Mouse (Mus musculus) limb, embryonic 15.5 days (tissue): Measurements from ENCODE around the gene Zfp663. TPM values are rescaled to one million over a fixed set of nuclear protein-coding genes. Genes with fewer than 3 reads are reported as not detected.

Experiments
- ATAC-seq: fragments of 200-750 bp; cut with Nextera tagmentation; 2 replicates; pipeline ENCODE4 v1.8.0; 2017; ENCODE audit warnings: low read depth, moderate TSS enrichment; ENCODE audit not compliant: insufficient number of reproducible peaks, low FRiP score, low TSS enrichment
- H3K27ac ChIP-seq: fragments of 300-500 bp; sonication (generic); 2 replicates; pipeline ENCODE4 v1.5.1; 2015; ENCODE audit warnings: moderate library complexity, mild to moderate bottlenecking, inconsistent platforms
- H3K27me3 ChIP-seq: fragments of 300-500 bp; sonication (generic); 2 replicates; pipeline ENCODE4 v1.6.1; 2015; ENCODE audit warnings: inconsistent platforms
- H3K36me3 ChIP-seq: fragments of 300-500 bp; sonication (generic); 2 replicates; pipeline ENCODE4 v1.6.1; 2015; ENCODE audit warnings: inconsistent platforms
- H3K4me1 ChIP-seq: fragments of 300-500 bp; sonication (generic); 2 replicates; pipeline ENCODE4 v1.6.1; 2015; ENCODE audit warnings: inconsistent platforms
- H3K4me2 ChIP-seq: fragments of 300-500 bp; sonication (generic); 2 replicates; pipeline ENCODE4 v1.6.1; 2015; ENCODE audit warnings: mild to moderate bottlenecking, inconsistent platforms
- H3K4me3 ChIP-seq: fragments of 300-500 bp; sonication (generic); 2 replicates; pipeline ENCODE4 v1.5.1; 2015; ENCODE audit warnings: mild to moderate bottlenecking, inconsistent platforms
- H3K9ac ChIP-seq: fragments of 300-500 bp; sonication (generic); 2 replicates; pipeline ENCODE4 v1.6.1; 2015; ENCODE audit warnings: inconsistent platforms
- H3K9me3 ChIP-seq: fragments of 300-500 bp; sonication (generic); 2 replicates; pipeline ENCODE4 v1.6.1; 2016; ENCODE audit warnings: inconsistent platforms
- WGBS: fragments of 180-500 bp; shearing (Covaris S2); methylation state at CpG from one replicate; pipeline ENCODE4 v1.1.7; 2015; 5-methylcytosine and 5-hydroxymethylcytosine counted together
- polyA plus RNA-seq: library from polyadenylated mRNA; unstranded; fragments of >200 nt; fragmentation: Nextera tagmentation; extraction: Ambion mirVana; gene quantifications from 2 replicates; pipeline ENCODE4 v1.2.1, GENCODE M21; 2015

Zfp663 gene
- polyA plus RNA-seq, 1 experiment from 2014 or later: 0.58 TPM

DNA sequence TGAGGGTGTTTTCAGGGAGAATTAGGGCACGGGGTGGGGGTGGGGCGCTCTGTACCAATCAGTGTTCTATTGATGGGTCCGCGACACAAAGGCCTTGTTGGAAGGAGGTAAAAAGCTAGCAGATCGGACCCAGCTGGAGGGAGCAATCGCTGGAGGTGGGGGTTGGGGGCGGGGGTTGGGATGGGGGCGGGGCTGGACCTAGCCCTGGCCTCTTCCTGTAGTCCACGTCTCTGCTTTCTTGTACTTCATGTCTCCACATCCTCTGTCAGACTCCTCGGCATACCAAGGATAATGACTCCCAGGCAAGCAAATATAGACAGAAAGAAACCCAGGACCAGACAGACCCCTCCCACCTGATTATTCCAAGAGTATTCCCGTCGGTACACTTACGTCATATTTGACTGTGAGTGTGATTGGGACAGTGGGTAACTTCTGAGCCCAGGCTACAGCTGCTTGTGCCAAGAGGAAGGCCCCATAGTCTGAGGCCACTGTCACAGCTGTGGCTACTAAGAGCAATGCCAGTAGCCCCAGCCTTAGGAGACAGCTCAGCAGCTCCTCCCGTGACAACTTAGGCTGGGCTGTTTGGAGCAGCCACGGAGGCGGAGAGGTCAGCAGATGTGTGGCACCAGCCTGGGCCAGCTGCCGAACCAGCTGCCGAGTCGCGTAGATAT lies 28.4 kb upstream of the Zfp663 start:
- no peaks in the 10 kb centered on the region for H3K36me3 ChIP-seq
- H3K4me3 ChIP-seq: no peak overlapping the region
- H3K9me3 ChIP-seq: no peaks in the 10 kb centered on the region
- peaks cover 27% of the 10 kb centered on the region for H3K4me1 ChIP-seq
- 43% methylated on average over 20 of the region's 20 CpGs for WGBS
- peak overlapping the region; percentile 35; the same call in 1 of the 2 replicates for H3K27ac ChIP-seq
- H3K4me2 ChIP-seq: no peak overlapping the region
- peak; percentile 27; the same call in 1 of the 2 replicates for ATAC-seq
- no peaks in the 10 kb centered on the region for H3K27me3 ChIP-seq
- no peak overlapping the region for H3K9ac ChIP-seq

DNA sequence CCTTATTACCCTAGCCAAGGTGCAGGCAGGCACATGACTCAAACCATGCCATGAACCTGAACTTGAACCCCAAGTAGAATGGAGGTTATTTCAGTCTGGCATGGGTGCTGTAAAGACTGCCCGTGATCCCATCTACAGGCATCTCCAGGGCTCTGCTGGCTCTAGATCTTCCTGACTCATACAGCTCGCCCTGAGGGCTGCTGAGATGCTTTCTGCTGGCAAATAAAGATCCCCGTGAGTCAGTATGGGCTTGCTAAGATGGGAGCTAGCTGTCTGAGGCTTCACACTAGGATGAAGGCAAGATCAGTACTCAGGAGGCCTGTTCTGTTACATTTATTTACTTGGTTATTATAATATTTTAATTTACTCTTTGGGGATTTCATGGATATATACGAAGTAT lies 23.6 kb upstream of the Zfp663 start:
- Histone ChIP-seq H3K36me3 (no peaks in the 10 kb centered on the region), H3K4me3 (no peak overlapping the region), H3K4me2 (no peak overlapping the region), H3K9me3 (no peaks in the 10 kb centered on the region), H3K27me3 (no peaks in the 10 kb centered on the region), H3K9ac (no peak overlapping the region), H3K4me1 (peaks cover 12% of the 10 kb centered on the region), H3K27ac (0 out of 2 replicates have a peak overlapping the region, but pooled peaks have one; percentile 33)
- ATAC-seq: no peak
- WGBS: 74% methylated on average over 4 of the region's 4 CpGs

DNA sequence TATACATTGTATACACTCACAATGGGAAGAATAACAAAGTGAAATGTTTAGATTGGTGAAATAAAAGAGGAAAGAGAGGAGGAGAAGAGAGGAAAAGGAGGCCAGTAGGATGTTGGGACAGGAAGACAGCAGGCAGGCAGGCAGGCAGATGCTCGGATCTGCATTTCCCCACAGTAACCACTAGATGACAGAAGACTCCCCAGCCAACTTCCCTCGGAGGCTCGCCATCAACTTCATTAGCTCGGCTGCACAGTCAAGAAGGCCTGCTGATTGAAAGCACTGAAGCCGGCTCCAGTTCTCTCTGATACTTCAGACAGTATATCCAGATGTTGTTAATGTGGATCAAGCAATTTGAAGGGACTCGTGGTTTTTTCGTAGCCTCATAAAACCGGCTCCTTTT lies 23.0 kb upstream of the Zfp663 start:
- H3K4me3 ChIP-seq: no peak overlapping the region
- peaks cover 10% of the 10 kb centered on the region for H3K4me1 ChIP-seq
- H3K9me3 ChIP-seq: no peaks in the 10 kb centered on the region
- H3K4me2 ChIP-seq: no peak overlapping the region
- H3K27me3 ChIP-seq: no peaks in the 10 kb centered on the region
- H3K9ac ChIP-seq: no peak overlapping the region
- H3K27ac ChIP-seq: no peak overlapping the region
- ATAC-seq: no peak
- peaks cover 4% of the 10 kb centered on the region for H3K36me3 ChIP-seq
- WGBS: 9% methylated on average over 8 of the region's 8 CpGs

DNA sequence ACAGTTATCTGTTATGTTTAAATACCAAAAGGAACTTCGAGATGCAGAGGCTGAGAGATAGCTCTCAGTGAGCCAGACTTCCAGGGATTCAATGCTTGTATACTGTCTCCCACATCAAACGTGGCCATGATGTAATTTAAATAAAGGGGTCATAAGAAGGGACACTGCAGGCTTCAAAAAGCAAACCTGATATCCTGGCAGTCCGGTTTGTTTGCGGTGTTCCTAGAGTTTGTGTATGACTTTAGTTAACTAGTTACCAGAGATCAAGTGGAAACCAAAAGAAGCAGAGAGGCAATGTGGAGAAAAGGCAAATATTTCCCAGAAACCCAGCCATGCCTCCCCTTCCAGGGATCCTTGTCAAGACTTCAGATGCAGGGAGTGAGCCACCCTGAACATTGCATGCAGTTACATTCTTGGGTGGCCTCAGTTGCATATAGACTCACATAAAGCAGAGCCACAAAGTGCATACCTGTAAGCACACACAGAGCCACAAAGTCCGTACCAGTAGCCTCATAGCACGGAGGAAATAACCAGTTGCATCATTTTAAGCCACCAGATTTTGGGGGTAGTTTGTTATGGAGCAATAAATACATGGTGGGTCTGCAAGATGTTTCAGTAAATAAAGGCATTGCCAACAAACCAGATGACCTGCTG lies 20.9 kb upstream of the Zfp663 start:
- no peak overlapping the region for H3K4me2 ChIP-seq
- no peaks in the 10 kb centered on the region for H3K27me3 ChIP-seq
- peaks cover 23% of the 10 kb centered on the region for H3K36me3 ChIP-seq
- H3K4me3 ChIP-seq: no peak overlapping the region
- H3K9me3 ChIP-seq: no peaks in the 10 kb centered on the region
- H3K4me1 ChIP-seq: peaks cover 9% of the 10 kb centered on the region
- WGBS: 75% methylated on average over 6 of the region's 6 CpGs
- H3K27ac ChIP-seq: no peak overlapping the region
- ATAC-seq: no peak
- H3K9ac ChIP-seq: no peak overlapping the region

DNA sequence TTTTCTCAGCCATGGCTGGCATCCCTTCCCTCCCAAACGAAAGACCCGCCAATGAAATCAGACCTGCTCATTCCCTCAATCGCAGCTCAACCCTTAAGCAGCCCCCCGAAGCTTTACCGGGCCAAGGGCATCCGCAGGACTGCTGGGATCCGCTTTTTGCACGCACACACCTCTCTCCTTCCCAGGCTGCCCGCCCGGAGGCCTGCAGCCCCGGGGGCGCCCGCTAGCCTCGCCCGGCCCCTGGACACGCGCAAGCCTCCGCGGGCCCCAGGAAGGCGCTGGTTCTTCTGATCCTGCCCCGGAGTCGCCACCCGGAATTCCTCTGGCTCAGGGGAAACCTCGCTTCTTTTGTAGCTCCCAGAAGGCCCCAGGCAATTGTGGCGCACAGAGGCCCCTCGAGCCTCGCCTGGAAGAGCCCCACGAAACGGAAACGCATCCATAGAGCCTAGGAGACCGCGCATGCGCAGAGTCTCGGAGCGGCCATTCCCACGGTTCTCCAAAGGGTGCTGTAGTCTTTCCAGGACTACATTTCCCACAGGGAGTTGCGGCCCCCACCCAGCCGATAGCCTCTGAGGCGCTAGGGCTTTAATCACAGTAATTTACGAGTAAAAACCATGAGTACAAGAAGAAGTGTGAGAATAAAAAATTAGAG lies 19.4 kb upstream of the Zfp663 start, which contains the start of gene Zfp334:
Gene Zfp334, minus strand, starts transcription at position 416 of the 652 bp plus-strand sequence.
- peaks cover 9% of the 10 kb centered on the region for H3K4me1 ChIP-seq
- peaks cover 37% of the 10 kb centered on the region for H3K36me3 ChIP-seq
- under 1% methylated on average over 40 of the region's 40 CpGs for WGBS
- H3K27me3 ChIP-seq: no peaks in the 10 kb centered on the region
- peak; percentile 82 for ATAC-seq
- H3K27ac ChIP-seq: peak within 1 kb of the TSS; percentile 82
- H3K9ac ChIP-seq: peak within 1 kb of the TSS; percentile 79
- peak within 1 kb of the TSS; percentile 65 for H3K4me2 ChIP-seq
- H3K4me3 ChIP-seq: peak within 1 kb of the TSS; percentile 81
- no peaks in the 10 kb centered on the region for H3K9me3 ChIP-seq

DNA sequence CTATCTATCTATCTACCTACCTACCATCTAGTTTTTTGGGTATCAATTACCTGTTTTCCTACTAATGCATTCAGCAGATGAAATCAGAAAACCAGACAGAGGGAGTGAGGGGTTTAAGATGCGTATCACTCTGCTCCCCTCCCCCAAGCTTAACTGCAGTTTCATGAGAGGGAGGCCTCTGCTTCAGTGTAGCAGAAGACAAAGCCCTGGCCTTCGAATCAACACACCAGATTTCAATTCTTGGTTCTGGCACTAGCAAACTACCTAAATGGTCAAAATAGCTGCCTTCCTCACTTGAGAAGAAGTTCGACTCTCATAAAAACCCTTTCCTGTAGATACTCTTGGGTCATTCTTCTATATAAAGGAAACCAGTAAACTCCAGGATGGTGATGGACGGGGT lies 18.8 kb upstream of the Zfp663 start:
- peak overlapping the region; percentile 79; the same call in 1 of the 2 replicates for H3K9ac ChIP-seq
- no peaks in the 10 kb centered on the region for H3K27me3 ChIP-seq
- peak overlapping the region; percentile 65 for H3K4me2 ChIP-seq
- H3K36me3 ChIP-seq: peaks cover 43% of the 10 kb centered on the region
- no peaks in the 10 kb centered on the region for H3K9me3 ChIP-seq
- peak overlapping the region; percentile 81 for H3K4me3 ChIP-seq
- ATAC-seq: no peak
- WGBS: 7% methylated on average over 4 of the region's 4 CpGs
- peaks cover 9% of the 10 kb centered on the region for H3K4me1 ChIP-seq
- H3K27ac ChIP-seq: peak overlapping the region; percentile 82; the same call in 1 of the 2 replicates

DNA sequence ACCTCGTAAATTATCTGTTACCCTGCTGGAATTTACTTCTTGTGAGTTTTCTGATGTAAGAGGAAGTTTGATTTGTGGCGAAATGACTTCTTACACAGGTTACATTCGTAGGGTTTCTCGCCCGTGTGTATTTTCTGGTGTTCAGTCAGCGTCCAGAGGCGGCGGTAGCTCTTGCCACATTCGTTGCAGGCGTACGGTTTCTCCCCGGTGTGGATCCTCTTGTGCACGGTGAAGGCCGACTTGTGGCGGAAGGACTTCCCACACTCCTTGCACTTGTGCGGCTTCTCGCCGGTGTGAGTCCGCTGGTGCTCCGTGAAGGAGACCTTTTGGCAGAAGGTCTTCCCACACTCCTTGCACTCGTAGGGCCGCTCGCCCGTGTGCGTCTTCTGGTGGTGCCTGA lies 11.5 kb upstream of the Zfp663 start:
- Histone ChIP-seq H3K4me1 (no peaks in the 10 kb centered on the region), H3K27ac (no peak overlapping the region), H3K4me3 (no peak overlapping the region), H3K36me3 (peaks cover 89% of the 10 kb centered on the region), H3K9ac (no peak overlapping the region), H3K27me3 (no peaks in the 10 kb centered on the region), H3K9me3 (peaks cover 4% of the 10 kb centered on the region; the same call in 1 of the 2 replicates), H3K4me2 (no peak overlapping the region)
- WGBS: 96% methylated on average over 25 of the region's 25 CpGs
- no peak for ATAC-seq

DNA sequence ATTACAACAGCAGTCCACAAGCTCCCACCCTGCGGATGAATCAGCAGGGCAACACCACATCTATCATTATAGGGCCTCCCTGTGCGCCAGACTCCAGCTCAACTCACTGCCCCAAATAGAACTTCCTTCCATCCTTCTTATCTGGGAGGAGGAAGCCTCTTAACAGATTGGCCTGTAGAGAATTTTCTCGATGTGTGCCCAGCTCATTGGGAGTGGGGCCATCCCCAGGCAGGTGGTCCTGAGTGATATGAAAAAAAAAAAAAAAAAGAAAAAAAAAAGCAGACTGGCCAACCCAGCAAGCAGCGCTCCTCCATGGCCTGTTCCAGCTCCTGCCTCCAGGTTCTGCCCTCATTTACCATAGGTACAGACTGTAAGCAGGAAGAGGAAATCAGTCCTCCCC lies 7.5 kb upstream of the Zfp663 start:
- H3K36me3 ChIP-seq: peaks cover 59% of the 10 kb centered on the region
- 84% methylated on average over 4 of the region's 4 CpGs for WGBS
- H3K27me3 ChIP-seq: no peaks in the 10 kb centered on the region
- H3K4me2 ChIP-seq: no peak overlapping the region
- H3K4me1 ChIP-seq: no peaks in the 10 kb centered on the region
- H3K4me3 ChIP-seq: no peak overlapping the region
- peaks cover 2% of the 10 kb centered on the region; the same call in 1 of the 2 replicates for H3K9me3 ChIP-seq
- H3K9ac ChIP-seq: no peak overlapping the region
- ATAC-seq: no peak
- no peak overlapping the region for H3K27ac ChIP-seq

DNA sequence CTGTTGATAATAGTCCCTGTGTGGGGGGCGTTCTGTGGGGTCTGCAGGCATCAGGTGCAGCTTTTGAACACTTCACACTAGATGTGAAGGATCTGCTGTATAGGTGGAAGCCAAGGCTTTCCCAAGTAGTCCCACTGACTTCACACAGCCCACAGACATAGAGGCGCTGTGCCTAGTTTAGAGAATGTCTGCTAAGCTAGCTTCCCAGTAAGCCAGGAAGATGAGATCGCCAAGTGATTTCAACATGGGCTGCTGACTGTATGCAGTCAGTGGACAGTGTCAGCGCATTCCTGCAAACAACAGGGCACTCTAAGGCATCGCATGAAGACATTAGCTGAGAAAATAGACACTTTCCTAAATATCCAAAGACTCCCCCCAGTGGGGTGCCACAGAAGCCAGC lies 6.9 kb upstream of the Zfp663 start:
- Histone ChIP-seq H3K27ac (no peak overlapping the region), H3K27me3 (no peaks in the 10 kb centered on the region), H3K9me3 (no peaks in the 10 kb centered on the region), H3K4me3 (no peak overlapping the region), H3K4me1 (no peaks in the 10 kb centered on the region), H3K9ac (no peak overlapping the region), H3K4me2 (no peak overlapping the region), H3K36me3 (peaks cover 53% of the 10 kb centered on the region)
- ATAC-seq: no peak
- WGBS: 93% methylated on average over 5 of the region's 5 CpGs

DNA sequence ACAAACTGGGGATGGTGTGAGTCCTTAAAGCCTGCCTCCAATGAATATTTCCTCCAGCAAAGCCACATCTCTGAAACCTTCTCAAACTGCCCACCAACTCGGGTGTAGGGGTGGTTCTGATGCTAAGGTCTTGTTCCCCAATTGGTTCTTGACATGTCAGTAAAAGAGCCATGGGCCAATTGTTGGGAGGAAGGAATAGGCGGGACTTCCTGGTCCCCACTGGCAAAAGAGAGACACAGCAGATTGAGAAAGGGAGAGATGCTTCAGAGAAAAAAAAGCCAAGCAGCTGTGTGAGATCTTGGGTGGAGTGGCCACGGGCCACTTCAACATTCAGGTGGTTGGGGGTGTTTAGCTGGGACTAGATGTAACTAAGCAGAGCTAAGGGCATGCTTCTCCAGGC lies 2.5 kb upstream of the Zfp663 start:
- Histone ChIP-seq H3K9ac (no peak overlapping the region), H3K4me3 (no peak overlapping the region), H3K4me1 (peaks cover 12% of the 10 kb centered on the region), H3K27ac (no peak overlapping the region), H3K36me3 (peaks cover 16% of the 10 kb centered on the region), H3K27me3 (peaks cover 25% of the 10 kb centered on the region), H3K9me3 (no peaks in the 10 kb centered on the region), H3K4me2 (no peak overlapping the region)
- ATAC-seq: no peak
- 26% methylated on average over 3 of the region's 3 CpGs for WGBS

DNA sequence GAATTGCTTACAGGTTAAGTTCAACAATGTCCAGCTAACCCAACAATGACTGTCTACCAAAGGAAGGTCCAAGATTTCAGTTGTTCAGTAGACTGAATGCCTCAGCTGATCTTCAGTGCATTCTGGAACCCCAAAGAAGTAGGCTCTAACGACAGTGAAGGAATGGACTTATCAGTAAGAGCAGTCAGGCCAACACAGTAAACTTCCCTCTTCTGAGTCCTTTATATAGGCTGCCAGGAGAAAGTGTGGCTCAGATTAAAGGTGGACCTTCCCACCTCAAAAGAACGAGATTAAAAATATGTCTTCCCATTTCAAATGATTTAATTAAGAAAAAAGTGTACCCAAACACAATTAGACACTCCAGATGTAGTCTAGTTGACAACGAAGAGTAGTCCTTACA lies 1.8 kb upstream of the Zfp663 start:
- H3K4me3 ChIP-seq: no peak overlapping the region
- ATAC-seq: no peak
- H3K27ac ChIP-seq: no peak overlapping the region
- H3K36me3 ChIP-seq: peaks cover 12% of the 10 kb centered on the region
- 69% methylated on average over 3 of the region's 3 CpGs for WGBS
- H3K9me3 ChIP-seq: no peaks in the 10 kb centered on the region
- no peak overlapping the region for H3K4me2 ChIP-seq
- H3K27me3 ChIP-seq: peaks cover 30% of the 10 kb centered on the region
- H3K4me1 ChIP-seq: peaks cover 12% of the 10 kb centered on the region
- no peak overlapping the region for H3K9ac ChIP-seq

DNA sequence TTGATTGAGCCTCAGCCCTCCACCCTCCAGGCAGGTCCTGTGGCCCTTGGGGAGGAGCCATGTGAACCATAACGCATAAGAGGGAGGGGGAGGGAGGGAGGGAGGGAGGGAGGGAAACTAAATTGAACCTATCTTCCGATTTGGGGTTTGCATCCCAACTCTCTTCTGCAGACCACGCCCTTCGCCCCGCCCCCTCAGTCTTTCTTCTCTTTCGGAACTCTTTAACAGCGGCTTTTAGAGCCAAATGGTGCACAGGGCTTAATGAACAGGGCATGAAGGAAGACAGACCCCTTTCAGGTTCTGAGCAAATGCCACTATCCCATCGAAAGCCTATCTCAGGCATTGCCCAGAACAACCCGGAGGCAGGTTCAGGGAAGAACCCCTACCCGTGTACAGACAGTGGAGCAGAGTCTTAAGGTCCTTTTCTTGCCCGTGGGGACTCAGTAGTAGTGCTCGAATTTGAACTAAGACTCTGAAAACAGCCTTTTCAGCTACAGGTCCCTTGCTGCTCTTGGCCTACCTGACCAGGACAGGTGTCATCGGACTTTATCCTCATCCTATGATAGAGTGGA lies 575 bp downstream of the Zfp663 start:
- peaks cover 12% of the 10 kb centered on the region for H3K4me1 ChIP-seq
- peak overlapping the region; percentile 39 for H3K4me2 ChIP-seq
- WGBS: 3% methylated on average over 13 of the region's 13 CpGs
- peaks cover 50% of the 10 kb centered on the region for H3K27me3 ChIP-seq
- peak overlapping the region; percentile 27 for H3K4me3 ChIP-seq
- H3K9ac ChIP-seq: no peak overlapping the region
- ATAC-seq: no peak
- H3K27ac ChIP-seq: no peak overlapping the region
- H3K9me3 ChIP-seq: no peaks in the 10 kb centered on the region
- H3K36me3 ChIP-seq: no peaks in the 10 kb centered on the region
